Mouse (Mus musculus): Measurements from ENCODE around the gene Card14.

DNA sequence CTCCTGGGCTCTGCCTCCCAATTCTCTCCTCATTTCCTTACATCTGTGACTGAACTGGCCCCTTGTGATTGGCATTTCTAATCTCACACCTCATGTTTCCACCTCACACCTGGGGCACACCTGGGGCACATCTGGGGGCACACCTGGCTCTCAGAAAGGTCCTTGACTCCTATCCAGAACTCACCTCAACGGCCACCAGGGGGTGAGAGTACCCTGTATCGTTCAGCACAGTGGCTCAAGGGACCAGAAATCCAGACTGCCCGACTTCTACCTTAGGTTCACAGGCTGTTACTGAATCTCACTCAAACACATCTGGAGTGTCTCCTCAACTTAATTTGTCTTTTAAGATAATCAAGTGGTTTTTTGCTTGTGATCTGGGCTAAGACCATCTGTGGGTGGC is 24.4 kb downstream of the Card14 start:
- no peak for TF ChIP-seq CTCF (IDR thresholded peaks at IDR 0.05; ENCODE audit: borderline replicate concordance, insufficient read depth, low read length)
- no peak for TF ChIP-seq POLR2A (IDR thresholded peaks at IDR 0.05; ENCODE audit: low read depth, low read length)

Measured in embryonic fibroblast, embryonic 13.5 days (primary cell).